Mouse (Mus musculus): Measurements from ENCODE around the gene Tmem117.

The Tmem117 gene

GRCm38 (mm10) chr15:95028862-95029486, 399.9 kb downstream of the Tmem117 start:
- no peak for DNase-seq (ENCODE audit: low read depth)

- no peak for DNase-seq (ENCODE audit: low read depth)
Measured at GRCm38 (mm10) chr15:95029487-95029875, 400.4 kb downstream of the Tmem117 start.

- DNase-seq (ENCODE audit: low read depth): no peak
Measured at GRCm38 (mm10) chr15:95042437-95042836, 413.4 kb downstream of the Tmem117 start.

DNA sequence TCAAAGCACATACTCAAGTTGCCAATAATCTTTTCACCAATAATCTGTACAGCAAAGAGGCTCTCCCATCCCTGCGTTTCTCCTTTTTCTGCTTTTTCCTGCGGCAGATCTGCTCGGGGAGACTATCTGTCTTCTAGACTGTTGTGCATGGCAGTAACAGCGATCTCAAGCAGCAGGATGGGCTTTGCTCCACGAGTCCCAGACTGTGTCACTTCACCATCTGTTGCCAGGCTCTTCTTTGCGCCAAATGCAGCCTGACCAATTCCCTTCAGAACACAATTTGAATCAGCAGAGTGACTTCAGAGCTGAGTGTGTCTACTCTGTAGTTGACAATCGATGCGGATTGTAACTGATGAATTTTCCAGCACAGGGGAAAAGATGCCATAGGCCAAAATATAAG, 415.0 kb downstream of the Tmem117 start:
- no peak for DNase-seq (ENCODE audit: low read depth)

DNA sequence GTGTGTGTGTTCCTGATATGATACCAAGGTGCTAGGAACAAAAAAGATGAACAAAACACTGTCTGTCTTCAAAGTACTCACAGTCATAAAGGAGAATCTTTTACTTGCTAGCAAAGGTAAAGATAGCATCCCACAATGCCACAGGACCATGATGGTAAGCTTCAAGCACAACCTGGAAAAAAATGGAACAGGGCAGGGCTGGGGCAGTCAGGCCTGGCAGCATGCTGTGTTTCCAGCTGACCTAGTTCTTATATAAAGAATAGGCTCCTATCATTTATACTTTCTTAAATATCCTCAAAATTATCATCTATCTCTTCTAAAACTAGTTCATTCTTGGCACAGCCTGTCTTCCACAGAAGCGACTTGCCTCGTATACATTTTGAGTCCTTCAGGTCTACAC, 418.5 kb downstream of the Tmem117 start:
- no peak for DNase-seq (ENCODE audit: low read depth)

- no peak for DNase-seq (ENCODE audit: low read depth)
Measured at GRCm38 (mm10) chr15:95049171-95049729, 420.2 kb downstream of the Tmem117 start.

DNA sequence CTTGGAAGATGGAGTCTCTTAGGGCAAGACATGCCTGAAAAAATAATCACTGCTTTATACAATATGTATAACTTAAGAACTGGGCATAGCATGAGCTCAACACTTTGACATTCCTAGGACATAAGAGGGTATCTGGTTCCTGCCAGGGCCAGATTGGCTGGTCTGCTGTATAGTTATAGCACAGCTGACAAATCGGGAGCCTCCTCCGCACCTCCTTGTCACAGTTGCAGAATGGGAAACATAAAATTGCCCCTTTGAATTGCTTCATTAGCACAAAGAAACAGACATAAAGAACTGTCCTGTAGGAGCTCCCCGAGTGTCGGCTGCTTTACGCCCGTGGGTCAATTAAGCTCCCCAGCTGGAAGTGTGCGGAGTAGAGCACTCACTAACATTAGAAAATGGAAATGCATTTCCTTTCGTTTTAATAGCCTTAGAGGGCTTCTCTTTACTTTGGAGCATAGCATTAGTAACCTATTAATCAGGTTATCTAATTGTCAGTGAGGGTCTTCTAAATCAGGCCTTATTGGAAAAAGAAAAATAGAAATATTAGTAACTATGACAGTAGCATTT, 426.1 kb downstream of the Tmem117 start:
- no peak for DNase-seq (ENCODE audit: low read depth)

- no peak for DNase-seq (ENCODE audit: low read depth)
Measured at GRCm38 (mm10) chr15:95068023-95068422, 439.0 kb downstream of the Tmem117 start.

DNA sequence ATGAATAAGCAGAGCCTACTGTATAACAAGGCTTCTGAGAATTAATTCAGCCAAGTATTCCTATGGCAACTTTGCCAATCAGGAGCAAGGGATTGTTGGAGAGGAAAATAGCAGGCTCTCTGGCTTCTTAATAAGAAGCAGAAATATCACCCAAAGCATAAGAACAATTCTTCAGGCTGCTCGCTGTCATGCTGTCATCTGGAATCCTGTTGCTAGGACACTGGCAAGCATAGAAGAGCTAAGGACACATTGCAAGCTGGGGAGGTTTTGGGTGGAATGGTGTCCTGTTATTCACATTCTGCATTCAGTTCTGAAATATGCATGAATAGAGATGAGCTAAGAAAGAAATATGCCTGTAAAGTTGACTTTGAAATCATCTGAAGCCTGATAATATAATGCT, 439.8 kb downstream of the Tmem117 start:
- DNase-seq (ENCODE audit: low read depth): no peak

DNA sequence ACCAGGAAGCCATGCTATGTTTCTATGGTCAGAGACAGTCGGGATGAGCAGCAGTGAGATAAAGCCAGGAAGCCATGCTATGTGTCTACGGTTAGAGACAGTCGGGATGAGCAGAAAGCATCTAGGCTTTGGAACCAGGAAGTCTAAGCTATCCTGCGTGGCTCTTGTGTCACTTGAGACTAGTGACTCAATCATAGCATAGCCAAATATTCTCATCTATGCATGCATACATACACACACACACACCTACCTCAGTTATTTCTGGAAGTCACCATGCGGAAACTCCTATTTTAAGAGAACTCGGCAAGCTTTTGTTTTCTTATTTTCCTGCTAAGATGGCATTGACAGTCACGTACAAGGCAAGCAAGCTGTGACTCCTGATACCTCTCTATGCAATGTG, 441.8 kb downstream of the Tmem117 start:
- no peak for DNase-seq (ENCODE audit: low read depth)

- DNase-seq (ENCODE audit: low read depth): no peak
Measured at GRCm38 (mm10) chr15:95075356-95075755, 446.3 kb downstream of the Tmem117 start.

GRCm38 (mm10) chr15:95081654-95082053, 452.6 kb downstream of the Tmem117 start:
- no peak for DNase-seq (ENCODE audit: low read depth)

DNA sequence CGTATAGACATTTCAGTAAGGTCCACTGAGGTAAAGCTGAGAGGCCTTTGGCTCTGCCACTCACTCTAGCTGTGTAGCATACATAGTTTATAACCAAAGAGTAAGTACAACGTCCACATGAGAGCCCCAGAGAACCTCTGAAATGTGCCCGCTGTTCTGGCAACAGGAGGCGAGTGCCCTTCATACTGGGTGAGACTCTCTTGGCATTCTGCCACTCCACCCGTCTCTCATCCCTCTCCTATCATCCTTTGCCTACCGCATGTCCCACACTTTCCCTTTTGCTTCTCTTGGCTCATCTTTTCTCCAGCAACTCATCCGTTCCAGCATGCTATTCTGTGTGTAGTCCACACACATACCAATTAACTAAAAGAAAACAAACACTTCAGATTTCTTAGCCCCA, 456.9 kb downstream of the Tmem117 start:
- no peak for DNase-seq (ENCODE audit: low read depth)

DNA sequence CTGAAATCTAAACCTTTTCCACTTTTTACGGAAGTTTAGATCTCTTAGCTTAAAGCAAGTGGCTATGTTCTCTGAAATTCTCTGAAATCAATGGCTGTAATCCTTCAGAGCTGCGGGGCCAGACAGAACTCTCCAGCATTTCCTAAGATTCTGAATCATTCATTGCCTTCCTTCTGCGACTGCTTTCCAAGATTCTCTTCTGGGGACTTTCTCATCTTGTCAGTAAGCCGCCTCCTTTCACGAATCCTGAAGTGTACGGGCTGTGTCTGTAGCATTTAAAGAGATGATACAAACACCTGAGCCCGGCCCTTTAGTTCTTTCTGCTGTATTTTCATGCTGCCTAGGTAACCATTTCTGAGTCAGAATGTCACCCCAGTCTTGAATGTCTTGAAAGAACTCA, 471.1 kb downstream of the Tmem117 start:
- DNase-seq (ENCODE audit: low read depth): no peak

DNA sequence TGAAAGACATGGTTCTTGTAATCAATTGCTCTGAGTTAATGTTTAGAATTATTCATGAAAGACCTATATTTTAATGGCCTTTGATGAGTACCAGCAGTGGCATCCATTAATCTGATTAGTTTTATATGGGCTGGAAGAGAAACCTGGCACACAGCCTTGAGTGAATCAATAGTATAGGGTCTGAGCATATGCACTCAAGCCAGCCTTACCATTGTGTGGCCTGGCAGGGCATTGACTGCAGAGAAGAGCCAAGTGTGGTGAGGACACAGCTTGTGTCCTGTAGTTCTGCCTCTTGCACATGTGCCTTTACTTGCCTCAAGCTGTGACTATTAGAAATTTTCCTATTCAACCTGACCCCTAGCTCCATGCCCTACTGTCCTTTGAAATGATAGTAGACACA, 472.5 kb downstream of the Tmem117 start:
- no peak for DNase-seq (ENCODE audit: low read depth)

GRCm38 (mm10) chr15:95107246-95107809, 478.3 kb downstream of the Tmem117 start:
- DNase-seq (ENCODE audit: low read depth): no peak

- no peak for DNase-seq (ENCODE audit: low read depth)
Measured at GRCm38 (mm10) chr15:95108626-95109025, 479.6 kb downstream of the Tmem117 start.

- no peak for DNase-seq (ENCODE audit: low read depth)
Measured at GRCm38 (mm10) chr15:95131401-95131800, 502.4 kb downstream of the Tmem117 start.

GRCm38 (mm10) chr15:95135926-95136609, 507.0 kb downstream of the Tmem117 start:
- no peak for DNase-seq (ENCODE audit: low read depth)

- no peak for DNase-seq (ENCODE audit: low read depth)
Measured at GRCm38 (mm10) chr15:95137018-95137810, 508.2 kb downstream of the Tmem117 start.

GRCm38 (mm10) chr15:95138709-95139409, 509.8 kb downstream of the Tmem117 start:
- no peak for DNase-seq (ENCODE audit: low read depth)

Data from fibroblast of lung, adult 2 months (primary cell).